Mouse (Mus musculus) midbrain, postnatal 0 days (tissue): ENCODE measurements at regions not wholly inside any gene's neighbourhood (a gene's known extent, or its start where the extent isn't known, plus 50 kb on each side); places are given as distances from the start of the nearest gene placed in this dataset.

Experiments used
- ATAC-seq: fragments of 200-750 bp; cut with Nextera tagmentation; 2 replicates; pipeline ENCODE4 v1.8.0; 2017; ENCODE audit warnings: moderate number of reproducible peaks, mild to moderate bottlenecking, moderate TSS enrichment, moderate library complexity; ENCODE audit not compliant: low FRiP score
- DNase-seq: peaks from one replicate; pipeline ENCODE4 v3.0.0-alpha.2; 2015; ENCODE audit warnings: low spot score
- H3K27ac ChIP-seq: fragments of 300-500 bp; sonication (generic); 2 replicates; pipeline ENCODE4 v1.5.1; 2014; ENCODE audit warnings: low read depth, mild to moderate bottlenecking, low read length, mixed read lengths
- H3K27me3 ChIP-seq: fragments of 300-500 bp; sonication (generic); 2 replicates; pipeline ENCODE4 v1.6.1; 2014; ENCODE audit warnings: low read length, control low read depth, mixed read lengths; ENCODE audit not compliant: insufficient read depth
- H3K36me3 ChIP-seq: fragments of 300-500 bp; sonication (generic); 2 replicates; pipeline ENCODE4 v1.6.1; 2014; ENCODE audit warnings: low read length, control low read depth, mixed read lengths; ENCODE audit not compliant: insufficient read depth
- H3K4me1 ChIP-seq: fragments of 300-500 bp; sonication (generic); 2 replicates; pipeline ENCODE4 v1.6.1; 2014; ENCODE audit warnings: mild to moderate bottlenecking, control low read depth, antibody characterized with exemption, low read length, mixed read lengths; ENCODE audit not compliant: insufficient read depth
- H3K4me2 ChIP-seq: fragments of 300-500 bp; sonication (generic); 2 replicates; pipeline ENCODE4 v1.6.1; 2014; ENCODE audit warnings: low read depth, mild to moderate bottlenecking, low read length, mixed read lengths; ENCODE audit not compliant: poor library complexity, severe bottlenecking
- H3K4me3 ChIP-seq: fragments of 300-500 bp; sonication (generic); 2 replicates; pipeline ENCODE4 v1.5.1; 2014; ENCODE audit warnings: low read depth, mild to moderate bottlenecking, low read length, moderate library complexity
- H3K9ac ChIP-seq: fragments of 300-500 bp; sonication (generic); replicated peaks from 2 replicates; pipeline ENCODE4 v1.6.1; 2014; ENCODE audit warnings: mild to moderate bottlenecking, low read length, moderate library complexity, mixed read lengths; ENCODE audit not compliant: poor library complexity, severe bottlenecking
- H3K9me3 ChIP-seq: fragments of 300-500 bp; sonication (generic); 2 replicates; pipeline ENCODE4 v1.6.1; 2016; ENCODE audit warnings: low read length, control low read depth
- CTCF ChIP-seq: IDR thresholded peaks from 2 replicates; pipeline ENCODE4 v1.5.1; 2016; ENCODE audit warnings: antibody characterized with exemption, mild to moderate bottlenecking
- WGBS: fragments of 180-500 bp; shearing (Covaris S2); extraction: QIAGEN DNeasy Blood & Tissue Kit; methylation state at CpG from one replicate; pipeline ENCODE4 v1.1.7; 2014; 5-methylcytosine and 5-hydroxymethylcytosine counted together

DNA sequence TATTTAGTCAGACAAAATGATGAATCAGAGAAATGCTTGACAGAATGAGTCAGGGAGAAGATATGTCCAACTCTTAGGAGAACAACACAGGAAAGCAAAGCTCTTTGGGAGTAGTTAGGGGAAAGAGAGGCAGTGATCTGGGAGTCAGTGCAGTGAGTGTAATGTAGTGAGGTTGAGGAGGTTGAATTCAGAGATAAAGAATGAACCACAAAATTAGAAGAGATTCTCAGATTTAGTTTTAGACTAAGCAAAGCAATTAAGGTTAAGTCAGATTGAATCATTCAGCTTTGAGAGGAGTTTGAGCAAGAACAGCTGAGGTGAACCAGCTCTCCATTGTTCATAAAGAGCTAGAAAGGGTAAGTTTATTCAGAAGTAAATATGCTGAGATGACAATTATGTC, 777.0 kb upstream of the Foxg1 start:
- ATAC-seq: no peak
- Histone ChIP-seq H3K9ac (no peak overlapping the region), H3K27ac (no peak overlapping the region), H3K4me1 (no peaks in the 10 kb centered on the region), H3K4me2 (no peak overlapping the region), H3K9me3 (no peaks in the 10 kb centered on the region), H3K4me3 (no peak overlapping the region), H3K36me3 (no peaks in the 10 kb centered on the region), H3K27me3 (no peaks in the 10 kb centered on the region)
- TF ChIP-seq CTCF: no peak
- no peak for DNase-seq

DNA sequence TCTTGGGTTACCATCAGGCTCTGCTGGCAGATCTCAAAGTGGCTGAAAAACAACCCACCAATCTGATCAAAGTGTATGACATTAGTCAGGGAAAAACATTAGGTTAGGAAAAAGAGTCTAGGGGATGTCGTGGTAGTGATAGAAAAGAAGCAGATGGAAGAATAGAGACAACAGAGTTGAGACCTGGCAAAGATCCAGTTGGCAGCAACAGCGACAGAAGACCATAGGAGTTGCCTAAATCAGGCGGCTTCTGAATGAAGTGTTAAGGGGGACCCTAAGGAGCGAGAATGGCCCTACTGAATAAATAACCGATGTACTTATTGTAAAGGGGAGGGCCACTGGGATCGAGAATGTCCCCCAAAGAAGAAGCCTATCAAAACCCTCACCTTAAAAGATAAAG, 773.1 kb upstream of the Foxg1 start:
- DNase-seq (peak; percentile 37), ATAC-seq (no peak)
- no peak overlapping the region for H3K9ac ChIP-seq
- 80% methylated on average over 6 of the region's 6 CpGs for WGBS
- TF ChIP-seq CTCF: no peak
- H3K27me3 ChIP-seq: no peaks in the 10 kb centered on the region
- no peaks in the 10 kb centered on the region for H3K4me1 ChIP-seq
- no peaks in the 10 kb centered on the region for H3K9me3 ChIP-seq
- no peaks in the 10 kb centered on the region for H3K36me3 ChIP-seq
- H3K4me2 ChIP-seq: no peak overlapping the region
- H3K27ac ChIP-seq: no peak overlapping the region
- H3K4me3 ChIP-seq: no peak overlapping the region

DNA sequence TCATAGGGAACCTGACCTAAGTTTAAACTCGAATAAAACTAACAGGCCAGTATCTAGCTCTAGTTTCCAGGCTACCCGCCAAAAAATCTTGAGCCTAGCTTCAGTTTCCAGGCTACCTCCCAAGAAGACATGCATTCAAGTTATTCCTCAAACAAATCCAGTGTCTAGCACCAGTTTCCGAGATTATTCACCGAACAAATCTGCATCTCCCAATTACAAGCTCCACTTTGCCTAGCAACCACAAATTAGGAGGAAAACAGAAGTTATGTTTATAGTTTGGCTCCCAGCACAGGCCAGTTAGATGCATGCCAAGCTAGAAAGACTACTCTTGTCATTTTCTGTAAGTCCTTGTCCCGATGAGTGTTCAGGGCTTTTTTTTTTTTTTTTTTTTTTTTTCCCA, 770.4 kb upstream of the Foxg1 start:
- no peak for ATAC-seq
- DNase-seq: no peak
- no peaks in the 10 kb centered on the region for H3K36me3 ChIP-seq
- H3K9me3 ChIP-seq: no peaks in the 10 kb centered on the region
- WGBS: 77% methylated on average over 5 of the region's 5 CpGs
- TF ChIP-seq CTCF: no peak
- no peaks in the 10 kb centered on the region for H3K27me3 ChIP-seq
- H3K4me1 ChIP-seq: no peaks in the 10 kb centered on the region
- H3K4me2 ChIP-seq: no peak overlapping the region
- H3K4me3 ChIP-seq: no peak overlapping the region
- H3K9ac ChIP-seq: no peak overlapping the region
- H3K27ac ChIP-seq: no peak overlapping the region

DNA sequence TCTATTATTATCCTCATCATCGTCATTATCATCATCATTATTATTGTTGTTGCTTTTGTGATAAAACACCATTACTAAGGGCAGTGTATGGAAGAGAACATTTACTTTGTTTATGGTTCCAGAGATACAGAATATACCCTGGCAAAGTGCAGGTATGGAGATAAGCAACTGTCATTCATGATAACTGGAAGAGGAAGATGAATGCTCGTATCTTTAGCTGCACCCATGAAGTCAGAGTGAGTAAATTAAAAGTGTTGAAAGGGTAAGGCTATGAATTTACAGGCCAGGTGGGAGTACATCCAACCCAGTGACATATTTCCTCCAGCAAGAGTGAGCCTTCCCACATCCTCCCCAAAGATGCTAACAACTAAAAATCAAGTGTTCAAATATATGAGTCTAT, 766.1 kb upstream of the Foxg1 start:
- Histone ChIP-seq H3K27me3 (no peaks in the 10 kb centered on the region), H3K4me2 (no peak overlapping the region), H3K9ac (no peak overlapping the region), H3K4me1 (no peaks in the 10 kb centered on the region), H3K4me3 (no peak overlapping the region), H3K36me3 (no peaks in the 10 kb centered on the region), H3K27ac (no peak overlapping the region), H3K9me3 (no peaks in the 10 kb centered on the region)
- DNase-seq: no peak
- WGBS: 93% methylated on average over 2 of the region's 2 CpGs
- TF ChIP-seq CTCF: no peak
- no peak for ATAC-seq

DNA sequence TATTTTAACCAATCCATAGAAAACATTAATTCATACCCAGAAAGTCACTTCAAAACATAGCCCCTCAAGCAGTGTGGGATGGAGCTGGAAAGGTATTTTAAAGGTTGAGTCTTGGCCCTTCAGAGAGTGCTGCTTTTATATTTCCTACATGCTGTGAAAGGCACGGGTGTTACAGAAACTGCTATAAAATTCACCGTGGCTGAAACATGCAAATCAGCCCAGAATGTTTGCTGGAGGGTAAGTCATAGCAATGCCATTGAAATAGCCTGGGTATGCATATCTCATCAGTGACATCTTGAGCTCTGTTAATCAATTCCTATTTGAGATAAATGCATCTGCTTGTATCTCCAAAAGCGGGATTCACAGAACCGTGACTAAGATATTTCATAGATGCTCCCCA, 748.9 kb upstream of the Foxg1 start:
- TF ChIP-seq CTCF: no peak
- WGBS: 23% methylated on average over 4 of the region's 4 CpGs

DNA sequence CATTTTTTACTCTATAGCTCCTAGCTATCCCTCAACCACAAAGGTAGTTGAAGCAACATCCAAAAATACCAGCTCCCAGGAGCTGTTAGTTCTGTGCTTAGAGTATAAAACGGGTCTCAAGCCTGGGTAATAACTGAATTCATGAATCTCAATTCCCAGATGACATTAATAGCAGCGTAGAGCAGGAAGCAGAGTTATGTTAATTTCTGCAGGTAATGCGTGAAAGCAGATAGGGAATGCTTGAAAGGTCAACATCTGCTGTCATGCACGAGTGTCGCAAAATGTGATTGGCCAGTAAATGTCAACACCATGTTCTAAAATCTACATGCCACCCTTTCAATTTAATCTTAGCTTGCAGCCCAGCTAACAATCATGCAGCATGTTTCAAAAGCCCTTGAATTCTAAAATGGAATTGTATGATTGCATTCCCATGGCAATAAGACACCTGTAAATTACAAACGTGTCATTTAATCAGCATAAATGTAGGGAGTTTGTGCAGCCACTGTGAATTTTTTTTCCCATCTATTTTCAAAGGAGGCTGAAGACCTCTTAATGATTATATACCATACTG, 747.7 kb upstream of the Foxg1 start:
- no peaks in the 10 kb centered on the region for H3K36me3 ChIP-seq
- DNase-seq (peak; percentile 12), ATAC-seq (no peak)
- no peaks in the 10 kb centered on the region for H3K27me3 ChIP-seq
- 26% methylated on average over 6 of the region's 6 CpGs for WGBS
- TF ChIP-seq CTCF: no peak
- no peak overlapping the region for H3K9ac ChIP-seq
- peak overlapping the region; percentile 67 for H3K27ac ChIP-seq
- H3K4me2 ChIP-seq: no peak overlapping the region
- no peaks in the 10 kb centered on the region for H3K9me3 ChIP-seq
- H3K4me1 ChIP-seq: peaks cover 6% of the 10 kb centered on the region; the same call in 1 of the 2 replicates
- no peak overlapping the region for H3K4me3 ChIP-seq

More for the DNA sequence above, 748.9 kb upstream of the Foxg1 start:
- peak; percentile 13 for DNase-seq
- no peak overlapping the region for H3K4me2 ChIP-seq
- H3K27ac ChIP-seq: peak overlapping the region; percentile 67
- no peaks in the 10 kb centered on the region for H3K27me3 ChIP-seq
- peak; percentile 49; the same call in 1 of the 2 replicates for ATAC-seq
- no peak overlapping the region for H3K9ac ChIP-seq
- H3K4me1 ChIP-seq: peaks cover 6% of the 10 kb centered on the region; the same call in 1 of the 2 replicates
- no peak overlapping the region for H3K4me3 ChIP-seq
- H3K36me3 ChIP-seq: no peaks in the 10 kb centered on the region
- no peaks in the 10 kb centered on the region for H3K9me3 ChIP-seq
